Mouse (Mus musculus): Measurements from ENCODE around the gene Myo19. TPM values are rescaled to one million over a fixed set of nuclear protein-coding genes. Genes with fewer than 3 reads are reported as not detected.
A peak's percentile ranks its signal among the peaks of the same experiment; 100 is the strongest.

Myo19 gene
- 14.5 and 15.3 TPM in 2 replicates for polyA plus RNA-seq (2011; ENCODE audit: insufficient read length, low read depth, missing spikeins)

DNA sequence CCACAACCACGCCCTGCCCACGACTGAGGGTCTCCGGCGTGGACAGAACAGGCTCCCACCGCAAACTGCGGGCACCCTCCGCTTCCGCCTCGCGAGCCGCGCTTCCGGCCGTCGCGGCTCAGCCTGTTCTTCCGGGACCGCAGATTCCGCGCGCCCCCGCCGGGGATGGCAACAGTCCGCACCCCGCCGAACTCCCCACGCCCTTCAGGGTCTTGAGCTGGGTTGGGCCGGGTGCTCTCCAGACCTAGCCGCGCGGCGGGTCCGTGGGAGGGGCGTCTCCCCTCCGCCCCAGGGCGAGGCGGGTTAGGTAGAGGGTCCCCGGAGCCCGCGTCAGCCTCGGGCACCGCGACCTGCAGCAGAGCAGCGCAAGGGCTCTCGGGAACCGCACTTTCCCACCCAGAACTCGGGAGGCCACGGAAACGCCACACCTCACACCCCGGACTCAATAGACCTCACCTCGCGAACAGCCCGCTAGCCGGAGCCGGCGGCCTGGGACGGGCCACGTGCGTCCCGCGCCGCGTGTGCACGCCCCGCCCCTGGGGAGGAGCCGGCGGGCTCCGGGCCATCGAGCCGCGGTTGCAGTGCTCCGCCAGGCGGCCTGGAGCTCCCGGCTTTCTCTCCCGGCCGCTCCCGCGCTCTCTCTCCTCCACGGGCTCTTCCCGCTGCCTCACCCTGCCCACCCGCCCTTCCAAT, at the start of gene Myo19, which contains the start of gene Pigw:
Gene Myo19 (plus strand): TSS at position 377 of the 693 bp plus-strand sequence.
Gene Pigw (minus strand): TSS at position 514 of the 693 bp plus-strand sequence.
- Histone ChIP-seq H3K4me1 (ENCODE audit: control insufficient read depth, insufficient read depth, low read length) (no peaks in the 10 kb centered on the region), H3K27ac (ENCODE audit: insufficient read depth, low read length) (peak within 1 kb of the TSS; percentile 74), H3K4me3 (ENCODE audit: insufficient read depth, low read length) (peak within 1 kb of the TSS; percentile 89)
- TF ChIP-seq CTCF (IDR thresholded peaks at IDR 0.05; ENCODE audit: borderline replicate concordance, insufficient read depth, low read length) = no peak
- TF ChIP-seq POLR2A (IDR thresholded peaks at IDR 0.05; ENCODE audit: low read depth, low read length) = peak; percentile 75

DNA sequence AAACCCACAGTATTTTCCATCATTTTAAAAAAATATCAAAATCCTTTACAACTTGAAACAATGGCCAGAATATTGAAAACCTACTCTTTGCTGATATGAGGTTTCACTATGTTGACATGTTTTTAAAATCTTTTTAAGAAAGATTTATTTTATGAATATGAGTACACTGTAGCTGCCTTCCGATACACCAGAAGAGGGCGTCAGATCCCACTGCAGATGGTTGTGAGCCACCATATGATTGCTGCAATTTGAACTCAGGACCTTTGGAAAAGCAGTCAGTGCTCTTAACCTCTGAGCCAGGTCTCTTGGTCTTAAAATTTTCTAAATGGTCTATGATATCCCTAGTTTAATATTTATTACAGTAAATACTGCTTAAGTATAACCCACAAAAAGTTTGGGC, 40.6 kb upstream of the Myo19 start:
- H3K4me3 ChIP-seq (ENCODE audit: insufficient read depth, low read length) = no peak overlapping the region
- TF ChIP-seq CTCF (IDR thresholded peaks at IDR 0.05; ENCODE audit: borderline replicate concordance, insufficient read depth, low read length) (no peak), POLR2A (IDR thresholded peaks at IDR 0.05; ENCODE audit: low read depth, low read length) (no peak)
- no peak overlapping the region for H3K27ac ChIP-seq (ENCODE audit: insufficient read depth, low read length)
- no peaks in the 10 kb centered on the region for H3K4me1 ChIP-seq (ENCODE audit: control insufficient read depth, insufficient read depth, low read length)

DNA sequence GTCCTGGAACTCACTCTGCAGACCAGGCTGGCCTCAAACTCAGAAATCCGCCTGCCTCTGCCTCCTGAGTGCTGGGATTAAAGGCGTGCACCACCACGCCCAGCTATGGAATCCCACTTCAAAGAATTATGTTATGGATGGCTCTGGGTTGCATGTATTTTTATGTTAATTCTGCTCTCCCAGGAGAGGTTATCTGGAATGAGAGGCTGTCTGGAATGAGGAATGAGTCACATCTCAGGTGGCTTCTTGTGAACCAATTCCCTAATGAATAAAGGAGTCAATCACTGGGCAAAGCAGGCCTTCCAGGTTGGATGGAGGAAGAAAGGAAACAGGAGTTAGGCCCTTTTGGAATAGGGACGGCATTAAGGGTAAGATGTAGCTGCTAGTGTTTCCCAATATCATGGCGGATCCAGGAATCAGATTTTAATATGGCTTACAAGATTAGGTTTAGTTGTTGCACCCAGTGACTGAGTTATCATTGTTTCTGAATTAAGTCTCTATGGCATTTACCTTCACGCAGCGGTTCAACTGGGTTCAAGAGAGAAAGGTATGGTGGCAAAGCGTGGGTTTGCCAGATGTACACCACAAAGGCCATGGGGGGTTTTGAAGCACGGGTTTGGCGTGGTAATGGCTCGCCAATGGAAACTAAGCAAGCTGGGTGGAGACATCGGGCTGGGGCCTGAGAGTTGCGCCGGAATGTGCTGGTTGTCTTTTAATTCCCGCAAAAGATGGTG, 33.0 kb upstream of the Myo19 start:
- TF ChIP-seq CTCF (IDR thresholded peaks at IDR 0.05; ENCODE audit: borderline replicate concordance, insufficient read depth, low read length) = no peak
- no peak for TF ChIP-seq POLR2A (IDR thresholded peaks at IDR 0.05; ENCODE audit: low read depth, low read length)
- no peaks in the 10 kb centered on the region for H3K4me1 ChIP-seq (ENCODE audit: control insufficient read depth, insufficient read depth, low read length)
- H3K27ac ChIP-seq (ENCODE audit: insufficient read depth, low read length) = no peak overlapping the region
- H3K4me3 ChIP-seq (ENCODE audit: insufficient read depth, low read length) = no peak overlapping the region

DNA sequence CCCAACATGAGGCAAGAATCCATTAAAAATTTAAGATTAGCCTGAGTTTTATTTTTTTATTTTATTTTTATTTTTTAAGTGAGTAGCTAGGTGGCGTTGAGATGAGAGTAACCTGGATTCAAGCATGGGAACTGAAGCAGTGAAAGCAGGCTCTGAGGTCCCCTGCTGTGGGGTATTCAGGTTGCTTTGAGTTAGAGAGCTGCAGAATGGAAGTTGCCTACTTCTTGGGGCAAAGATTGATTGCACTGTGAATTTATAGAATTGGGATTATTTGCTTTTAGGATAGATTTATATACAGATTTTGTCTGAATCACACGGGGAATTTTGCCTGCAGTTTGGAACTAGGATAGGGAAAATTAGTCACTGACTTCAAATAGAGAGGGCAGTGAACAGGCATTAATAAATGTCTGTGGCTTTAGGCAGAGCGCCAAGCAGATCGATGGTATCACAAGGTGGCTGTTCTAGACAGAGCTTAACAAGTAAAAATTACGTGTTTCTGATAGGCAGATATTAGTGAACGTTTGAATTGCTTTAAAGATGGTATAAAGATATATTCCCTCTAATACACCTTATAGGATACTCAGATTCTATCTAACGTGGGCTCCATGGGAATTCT, 32.4 kb upstream of the Myo19 start:
- H3K27ac ChIP-seq (ENCODE audit: insufficient read depth, low read length) = no peak overlapping the region
- H3K4me3 ChIP-seq (ENCODE audit: insufficient read depth, low read length) = no peak overlapping the region
- H3K4me1 ChIP-seq (ENCODE audit: control insufficient read depth, insufficient read depth, low read length) = no peaks in the 10 kb centered on the region
- no peak for TF ChIP-seq CTCF (IDR thresholded peaks at IDR 0.05; ENCODE audit: borderline replicate concordance, insufficient read depth, low read length)
- no peak for TF ChIP-seq POLR2A (IDR thresholded peaks at IDR 0.05; ENCODE audit: low read depth, low read length)

DNA sequence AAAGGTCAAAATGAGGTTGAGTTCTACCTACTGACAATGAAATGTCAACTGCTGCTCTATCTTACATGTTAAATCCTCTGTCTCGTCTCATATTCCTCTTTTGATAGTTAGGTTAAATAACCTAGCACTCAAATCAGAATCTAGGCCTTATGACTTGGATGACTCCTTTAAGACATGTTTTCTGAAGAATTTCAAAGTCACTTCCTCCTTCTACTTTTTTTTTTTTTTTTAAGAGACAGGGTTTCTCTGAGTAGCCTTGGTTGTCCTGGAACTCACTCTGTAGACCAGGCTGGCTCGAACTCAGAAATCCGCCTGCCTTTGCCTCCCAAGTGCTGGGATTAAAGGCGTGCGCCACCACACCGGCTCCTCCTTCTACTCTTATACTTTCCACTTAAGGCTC, 24.7 kb upstream of the Myo19 start:
- TF ChIP-seq POLR2A (IDR thresholded peaks at IDR 0.05; ENCODE audit: low read depth, low read length) = no peak
- TF ChIP-seq CTCF (IDR thresholded peaks at IDR 0.05; ENCODE audit: borderline replicate concordance, insufficient read depth, low read length) = no peak
- Histone ChIP-seq H3K4me3 (ENCODE audit: insufficient read depth, low read length) (no peak overlapping the region), H3K4me1 (ENCODE audit: control insufficient read depth, insufficient read depth, low read length) (no peaks in the 10 kb centered on the region), H3K27ac (ENCODE audit: insufficient read depth, low read length) (no peak overlapping the region)

DNA sequence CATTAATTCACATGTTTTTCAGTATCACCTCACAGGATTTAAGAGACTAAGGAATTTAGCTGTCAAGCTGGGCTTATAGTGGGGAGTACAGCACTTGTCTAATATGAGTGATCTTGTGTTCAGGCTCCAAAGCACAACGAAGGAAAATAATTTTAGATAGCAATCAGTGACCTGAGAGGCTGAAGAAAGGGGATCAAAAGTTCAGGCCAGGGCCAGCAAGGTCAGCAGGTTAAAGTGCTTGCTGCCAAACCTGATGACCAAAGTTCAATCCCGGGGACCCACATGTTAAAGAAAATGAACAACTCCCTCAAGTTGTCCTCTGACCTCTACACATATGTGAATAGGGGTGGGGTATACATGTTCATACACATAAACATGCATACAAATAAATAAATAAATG, 14.7 kb upstream of the Myo19 start:
- peaks cover 5% of the 10 kb centered on the region for H3K4me1 ChIP-seq (ENCODE audit: control insufficient read depth, insufficient read depth, low read length)
- no peak overlapping the region for H3K4me3 ChIP-seq (ENCODE audit: insufficient read depth, low read length)
- H3K27ac ChIP-seq (ENCODE audit: insufficient read depth, low read length) = no peak overlapping the region
- TF ChIP-seq POLR2A (IDR thresholded peaks at IDR 0.05; ENCODE audit: low read depth, low read length) (no peak), CTCF (IDR thresholded peaks at IDR 0.05; ENCODE audit: borderline replicate concordance, insufficient read depth, low read length) (no peak)

DNA sequence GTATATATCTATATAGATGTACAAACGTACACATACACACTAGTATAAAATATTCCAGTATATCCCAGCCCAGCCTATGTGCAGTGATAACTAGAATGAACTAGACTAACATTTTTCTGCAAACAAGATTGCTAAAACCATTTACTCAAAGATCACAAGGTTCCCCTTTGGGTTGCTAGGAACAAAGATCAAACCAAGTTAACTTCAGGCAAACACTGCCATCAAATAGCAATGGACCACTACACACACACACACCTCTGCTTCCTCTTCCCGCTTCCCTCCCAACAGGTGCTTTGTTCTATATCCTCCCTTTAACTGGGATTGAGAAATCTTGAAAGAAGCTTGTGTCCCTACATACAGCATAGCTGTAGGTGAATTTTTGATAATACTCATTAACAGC, 12.4 kb upstream of the Myo19 start:
- TF ChIP-seq CTCF (IDR thresholded peaks at IDR 0.05; ENCODE audit: borderline replicate concordance, insufficient read depth, low read length) (no peak), POLR2A (IDR thresholded peaks at IDR 0.05; ENCODE audit: low read depth, low read length) (no peak)
- Histone ChIP-seq H3K27ac (ENCODE audit: insufficient read depth, low read length) (no peak overlapping the region), H3K4me1 (ENCODE audit: control insufficient read depth, insufficient read depth, low read length) (peaks cover 5% of the 10 kb centered on the region), H3K4me3 (ENCODE audit: insufficient read depth, low read length) (0 out of 2 replicates have a peak overlapping the region, but pooled peaks have one; percentile 29)

DNA sequence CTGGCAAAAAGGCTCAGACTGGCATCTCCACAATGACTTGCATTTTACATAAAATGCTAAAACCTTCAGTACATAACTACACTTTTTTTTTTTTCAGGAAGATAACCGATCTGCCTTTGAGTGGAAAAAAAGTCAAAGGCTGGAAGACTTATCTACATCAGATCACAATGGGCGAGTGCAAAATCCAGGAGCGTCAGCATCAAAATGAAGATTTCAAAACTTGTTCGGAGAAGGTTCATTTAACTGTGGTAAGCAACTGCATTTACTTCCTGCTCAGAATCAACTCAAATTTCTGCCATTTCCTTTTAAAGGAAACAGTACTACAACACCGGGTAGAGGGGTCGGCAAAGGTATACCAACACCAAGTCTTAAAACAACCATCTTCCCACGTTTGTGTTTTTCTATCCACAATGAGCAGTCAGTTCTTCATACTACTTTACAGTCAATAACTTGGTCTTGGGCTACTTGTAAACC, 11.1 kb upstream of the Myo19 start:
- TF ChIP-seq POLR2A (IDR thresholded peaks at IDR 0.05; ENCODE audit: low read depth, low read length) (no peak), CTCF (IDR thresholded peaks at IDR 0.05; ENCODE audit: borderline replicate concordance, insufficient read depth, low read length) (no peak)
- Histone ChIP-seq H3K4me1 (ENCODE audit: control insufficient read depth, insufficient read depth, low read length) (peaks cover 5% of the 10 kb centered on the region), H3K27ac (ENCODE audit: insufficient read depth, low read length) (peak overlapping the region; percentile 86), H3K4me3 (ENCODE audit: insufficient read depth, low read length) (peak overlapping the region; percentile 99)

DNA sequence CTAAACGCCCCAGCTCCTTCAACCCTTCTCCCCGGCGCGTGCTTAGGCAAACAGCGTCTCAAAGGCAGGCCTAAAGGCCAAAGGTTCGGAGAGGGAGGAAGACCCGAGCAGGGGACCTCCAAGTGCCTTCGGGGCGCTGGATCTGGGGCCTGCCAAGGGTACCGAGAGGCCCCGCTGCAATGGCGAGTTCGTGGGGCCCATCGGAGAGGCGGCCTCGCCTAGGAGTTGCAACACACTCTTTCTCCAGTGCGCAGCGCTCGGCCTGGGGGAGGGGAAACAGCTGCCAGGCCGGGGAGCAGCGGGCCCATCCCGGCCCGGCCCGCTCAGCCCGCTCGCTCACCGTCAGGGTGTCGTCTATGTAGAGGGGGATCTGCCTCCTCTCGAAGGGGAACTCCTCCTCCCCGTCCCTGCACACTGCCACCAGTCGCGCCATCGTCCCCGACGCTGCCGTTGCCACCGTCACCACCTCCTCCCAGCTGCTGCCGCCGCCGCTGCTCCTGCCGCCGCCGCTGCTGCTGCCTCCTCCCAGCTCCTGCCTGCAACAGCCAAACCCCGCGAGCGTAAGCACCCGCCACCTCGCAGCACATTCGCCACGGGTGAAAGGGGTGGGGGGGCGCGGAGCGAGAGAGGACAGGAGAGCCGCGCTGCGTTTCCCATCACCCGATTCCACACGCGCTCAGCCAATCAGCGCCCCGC, 10.3 kb upstream of the Myo19 start:
- Histone ChIP-seq H3K27ac (ENCODE audit: insufficient read depth, low read length) (peak overlapping the region; percentile 86), H3K4me1 (ENCODE audit: control insufficient read depth, insufficient read depth, low read length) (peaks cover 5% of the 10 kb centered on the region), H3K4me3 (ENCODE audit: insufficient read depth, low read length) (peak overlapping the region; percentile 99)
- no peak for TF ChIP-seq CTCF (IDR thresholded peaks at IDR 0.05; ENCODE audit: borderline replicate concordance, insufficient read depth, low read length)
- peak; percentile 90 for TF ChIP-seq POLR2A (IDR thresholded peaks at IDR 0.05; ENCODE audit: low read depth, low read length)
